Mouse (Mus musculus) myocyte (in vitro differentiated cells): ENCODE data around the gene Spata31d1d.

Source experiments
- MAX ChIP-seq: IDR thresholded peaks from one replicate; pipeline ENCODE4 v1.6.1; 2011; ENCODE audit warnings: low read depth, mild to moderate bottlenecking, control low read depth
- MYOG ChIP-seq, 3 experiments: IDR thresholded peaks; one replicate each; pipeline ENCODE4 v1.6.1; 2011; ENCODE audit warnings: control low read depth in 2 of 3, low read depth in 2 of 3, mild to moderate bottlenecking in 2 of 3; ENCODE audit not compliant: insufficient read length in 2 of 3, control insufficient read depth in 1 of 3, insufficient read depth in 1 of 3
- POLR2A ChIP-seq: IDR thresholded peaks from one replicate; pipeline ENCODE4 v1.6.1; 2011; ENCODE audit warnings: low read depth, mild to moderate bottlenecking, control low read depth, moderate library complexity; ENCODE audit not compliant: insufficient read length
- POLR2AphosphoS2 ChIP-seq: IDR thresholded peaks from one replicate; pipeline ENCODE4 v1.6.1; 2011; ENCODE audit warnings: low read depth, control low read depth; ENCODE audit not compliant: insufficient read length
- REST ChIP-seq: IDR thresholded peaks from one replicate; pipeline ENCODE4 v1.6.1; 2011; ENCODE audit warnings: mild to moderate bottlenecking, control low read depth, moderate library complexity; ENCODE audit not compliant: insufficient read depth, insufficient read length

DNA sequence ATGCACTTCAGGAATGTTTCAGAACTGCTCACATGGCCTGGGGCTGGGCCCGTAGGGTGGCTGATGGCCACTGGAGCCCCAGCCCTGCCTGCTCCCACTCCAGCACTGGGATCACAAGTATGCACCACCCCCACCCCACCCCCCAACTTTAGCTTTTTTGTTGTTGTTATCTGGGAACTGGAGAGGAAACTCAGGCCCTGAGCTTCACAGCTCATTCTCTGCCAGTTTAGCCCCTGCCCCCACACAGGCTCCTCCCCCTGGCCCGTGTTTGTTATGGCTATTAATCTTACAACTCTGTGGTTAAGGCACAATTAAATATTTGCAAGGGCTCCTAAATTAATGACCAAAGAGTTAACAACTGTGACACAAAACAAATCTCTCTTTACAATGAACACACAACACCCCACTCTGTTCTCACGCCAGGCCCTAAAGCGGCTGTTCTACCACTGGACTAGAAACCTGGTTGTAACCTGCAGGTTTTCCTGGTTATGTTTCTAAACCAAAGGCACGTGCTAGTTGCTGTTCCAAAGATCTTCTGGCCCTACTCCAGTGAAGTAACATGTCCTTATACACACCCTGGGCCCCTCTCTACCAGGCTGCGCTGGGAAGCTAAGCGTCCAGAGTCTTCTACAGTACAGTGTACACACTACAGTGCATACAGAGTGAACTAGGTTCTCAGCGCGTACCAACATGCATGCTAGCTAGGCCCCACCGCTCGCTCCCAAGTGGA lies 35.4 kb upstream of the Spata31d1d start:
- TF ChIP-seq REST, result no peak
- TF ChIP-seq MYOG (IDR thresholded peaks at IDR 0.05; ENCODE audit: control insufficient read depth in 1 of 3, insufficient read depth in 1 of 3, insufficient read length in 2 of 3, low read depth in 2 of 3), result no peak
- no peak for TF ChIP-seq MAX
- TF ChIP-seq POLR2A, result no peak
- no peak for TF ChIP-seq POLR2AphosphoS2
